Mouse (Mus musculus) forebrain, embryonic 15.5 days (tissue): ENCODE measurements at regions not wholly inside any gene's neighbourhood (a gene's known extent, or its start where the extent isn't known, plus 50 kb on each side); places are given as distances from the start of the nearest gene placed in this dataset.
A peak's percentile ranks its signal among the peaks of the same experiment; 100 is the strongest.

Source experiments
- ATAC-seq: fragments of 200-750 bp; cut with Nextera tagmentation; replicated peaks from 2 replicates; pipeline ENCODE4 v1.8.0; 2017; ENCODE audit warnings: mild to moderate bottlenecking, moderate TSS enrichment, moderate library complexity
- H3K27ac ChIP-seq: fragments of 300-500 bp; sonication (generic); replicated peaks from 2 replicates; pipeline ENCODE4 v1.5.1; 2015; ENCODE audit warnings: mild to moderate bottlenecking, inconsistent platforms
- H3K27me3 ChIP-seq: fragments of 300-500 bp; sonication (generic); 2 replicates; pipeline ENCODE4 v1.6.1; 2015; ENCODE audit warnings: inconsistent platforms
- H3K36me3 ChIP-seq: fragments of 300-500 bp; sonication (generic); 2 replicates; pipeline ENCODE4 v1.6.1; 2015; ENCODE audit warnings: mild to moderate bottlenecking, inconsistent platforms
- H3K4me1 ChIP-seq: fragments of 300-500 bp; sonication (generic); 2 replicates; pipeline ENCODE4 v1.6.1; 2015; ENCODE audit warnings: inconsistent platforms
- H3K4me2 ChIP-seq: fragments of 300-500 bp; sonication (generic); replicated peaks from 2 replicates; pipeline ENCODE4 v1.6.1; 2015; ENCODE audit warnings: mild to moderate bottlenecking, inconsistent platforms
- H3K4me3 ChIP-seq: fragments of 300-500 bp; sonication (generic); 2 replicates; pipeline ENCODE4 v1.5.1; 2015; ENCODE audit warnings: mild to moderate bottlenecking, inconsistent platforms
- H3K9ac ChIP-seq: fragments of 300-500 bp; sonication (generic); replicated peaks from 2 replicates; pipeline ENCODE4 v1.6.1; 2015; ENCODE audit warnings: mild to moderate bottlenecking, inconsistent platforms
- H3K9me3 ChIP-seq: fragments of 300-500 bp; sonication (generic); 2 replicates; pipeline ENCODE4 v1.6.1; 2016; ENCODE audit warnings: inconsistent platforms
- WGBS: fragments of 180-500 bp; shearing (Covaris S2); methylation state at CpG from one replicate; pipeline ENCODE4 v1.1.7; 2015; ENCODE audit warnings: mixed read lengths; 5-methylcytosine and 5-hydroxymethylcytosine counted together

- ATAC-seq: no peak
- H3K9me3 ChIP-seq: no peaks in the 10 kb centered on the region
- WGBS: 73% methylated on average over 3 of the region's 3 CpGs
- no peak overlapping the region for H3K27ac ChIP-seq
- peaks cover 5% of the 10 kb centered on the region for H3K4me1 ChIP-seq
- no peak overlapping the region for H3K4me2 ChIP-seq
- H3K4me3 ChIP-seq: no peak overlapping the region
- H3K9ac ChIP-seq: no peak overlapping the region
- H3K36me3 ChIP-seq: no peaks in the 10 kb centered on the region
- H3K27me3 ChIP-seq: no peaks in the 10 kb centered on the region
These were observed 345.0 kb upstream of the Gm10131 start for GRCm38 (mm10) chr8:34456543-34456942.

GRCm38 (mm10) chr8:34455376-34455775, 343.8 kb upstream of the Gm10131 start:
- Histone ChIP-seq H3K27ac (no peak overlapping the region), H3K27me3 (no peaks in the 10 kb centered on the region), H3K4me1 (peaks cover 11% of the 10 kb centered on the region), H3K4me2 (no peak overlapping the region), H3K9ac (no peak overlapping the region), H3K4me3 (no peak overlapping the region), H3K9me3 (no peaks in the 10 kb centered on the region), H3K36me3 (no peaks in the 10 kb centered on the region)
- WGBS: 93% methylated on average over 14 of the region's 14 CpGs
- no peak for ATAC-seq

- no peak overlapping the region for H3K27ac ChIP-seq
- no peak overlapping the region for H3K4me3 ChIP-seq
- 88% methylated on average over 6 of the region's 6 CpGs for WGBS
- peaks cover 19% of the 10 kb centered on the region for H3K4me1 ChIP-seq
- no peak overlapping the region for H3K4me2 ChIP-seq
- H3K9me3 ChIP-seq: no peaks in the 10 kb centered on the region
- H3K27me3 ChIP-seq: no peaks in the 10 kb centered on the region
- H3K9ac ChIP-seq: no peak overlapping the region
- ATAC-seq: no peak
- no peaks in the 10 kb centered on the region for H3K36me3 ChIP-seq
These were observed 341.3 kb upstream of the Gm10131 start for GRCm38 (mm10) chr8:34452811-34453210.

GRCm38 (mm10) chr8:34451211-34452000, 339.9 kb upstream of the Gm10131 start:
- Histone ChIP-seq H3K4me3 (no peak overlapping the region), H3K9ac (no peak overlapping the region), H3K36me3 (no peaks in the 10 kb centered on the region), H3K27me3 (no peaks in the 10 kb centered on the region), H3K9me3 (no peaks in the 10 kb centered on the region), H3K27ac (peak overlapping the region; percentile 41; the same call in 1 of the 2 replicates), H3K4me1 (peaks cover 21% of the 10 kb centered on the region), H3K4me2 (no peak overlapping the region)
- 21% methylated on average over 6 of the region's 6 CpGs for WGBS
- ATAC-seq: no peak

- H3K27ac ChIP-seq: no peak overlapping the region
- ATAC-seq: no peak
- no peak overlapping the region for H3K9ac ChIP-seq
- H3K4me3 ChIP-seq: no peak overlapping the region
- peaks cover 21% of the 10 kb centered on the region for H3K4me1 ChIP-seq
- H3K36me3 ChIP-seq: no peaks in the 10 kb centered on the region
- no peaks in the 10 kb centered on the region for H3K27me3 ChIP-seq
- no peaks in the 10 kb centered on the region for H3K9me3 ChIP-seq
- no peak overlapping the region for H3K4me2 ChIP-seq
- WGBS: 87% methylated on average over 11 of the region's 11 CpGs
These were observed 338.0 kb upstream of the Gm10131 start for GRCm38 (mm10) chr8:34449391-34450044.

- no peaks in the 10 kb centered on the region for H3K9me3 ChIP-seq
- H3K9ac ChIP-seq: no peak overlapping the region
- WGBS: 48% methylated on average over 18 of the region's 18 CpGs
- H3K27me3 ChIP-seq: no peaks in the 10 kb centered on the region
- no peak overlapping the region for H3K4me2 ChIP-seq
- ATAC-seq: no peak
- H3K36me3 ChIP-seq: no peaks in the 10 kb centered on the region
- H3K4me1 ChIP-seq: peaks cover 21% of the 10 kb centered on the region
- H3K27ac ChIP-seq: no peak overlapping the region
- H3K4me3 ChIP-seq: no peak overlapping the region
These were observed 336.6 kb upstream of the Gm10131 start for GRCm38 (mm10) chr8:34447880-34448830.

- Histone ChIP-seq H3K4me2 (no peak overlapping the region), H3K9me3 (no peaks in the 10 kb centered on the region), H3K27me3 (no peaks in the 10 kb centered on the region), H3K4me3 (no peak overlapping the region), H3K9ac (no peak overlapping the region), H3K27ac (peak overlapping the region; percentile 42; the same call in 1 of the 2 replicates), H3K36me3 (no peaks in the 10 kb centered on the region), H3K4me1 (peaks cover 12% of the 10 kb centered on the region)
- ATAC-seq: peak; percentile 68
- 63% methylated on average over 3 of the region's 3 CpGs for WGBS
These were observed 331.2 kb upstream of the Gm10131 start for GRCm38 (mm10) chr8:34442688-34443087.

GRCm38 (mm10) chr8:34441756-34442155, 330.2 kb upstream of the Gm10131 start:
- H3K27me3 ChIP-seq: no peaks in the 10 kb centered on the region
- peaks cover 10% of the 10 kb centered on the region for H3K4me1 ChIP-seq
- H3K9me3 ChIP-seq: no peaks in the 10 kb centered on the region
- no peak for ATAC-seq
- H3K9ac ChIP-seq: no peak overlapping the region
- H3K27ac ChIP-seq: no peak overlapping the region
- no peaks in the 10 kb centered on the region for H3K36me3 ChIP-seq
- H3K4me3 ChIP-seq: no peak overlapping the region
- 42% methylated on average over 3 of the region's 3 CpGs for WGBS
- H3K4me2 ChIP-seq: no peak overlapping the region

- H3K27ac ChIP-seq: no peak overlapping the region
- no peaks in the 10 kb centered on the region for H3K9me3 ChIP-seq
- 89% methylated on average over 4 of the region's 4 CpGs for WGBS
- no peak overlapping the region for H3K4me2 ChIP-seq
- no peaks in the 10 kb centered on the region for H3K36me3 ChIP-seq
- no peak for ATAC-seq
- H3K4me3 ChIP-seq: no peak overlapping the region
- no peaks in the 10 kb centered on the region for H3K27me3 ChIP-seq
- H3K9ac ChIP-seq: no peak overlapping the region
- H3K4me1 ChIP-seq: peaks cover 10% of the 10 kb centered on the region
These were observed 329.2 kb upstream of the Gm10131 start for GRCm38 (mm10) chr8:34440771-34441170.

- no peak overlapping the region for H3K27ac ChIP-seq
- no peaks in the 10 kb centered on the region for H3K9me3 ChIP-seq
- H3K27me3 ChIP-seq: no peaks in the 10 kb centered on the region
- H3K9ac ChIP-seq: no peak overlapping the region
- no peak for ATAC-seq
- peaks cover 10% of the 10 kb centered on the region for H3K4me1 ChIP-seq
- H3K36me3 ChIP-seq: no peaks in the 10 kb centered on the region
- H3K4me2 ChIP-seq: no peak overlapping the region
- whole genome bisulfite sequencing: 90% methylated on average over 2 of the region's 2 CpGs
- H3K4me3 ChIP-seq: no peak overlapping the region
These were observed 327.2 kb upstream of the Gm10131 start for GRCm38 (mm10) chr8:34438771-34439170.

GRCm38 (mm10) chr8:34431985-34432384, 320.4 kb upstream of the Gm10131 start:
- H3K27ac ChIP-seq: no peak overlapping the region
- ATAC-seq: no peak
- no peaks in the 10 kb centered on the region for H3K36me3 ChIP-seq
- H3K4me1 ChIP-seq: no peaks in the 10 kb centered on the region
- H3K9me3 ChIP-seq: no peaks in the 10 kb centered on the region
- H3K4me3 ChIP-seq: no peak overlapping the region
- no peak overlapping the region for H3K4me2 ChIP-seq
- no peak overlapping the region for H3K9ac ChIP-seq
- WGBS: 88% methylated on average over 7 of the region's 7 CpGs
- no peaks in the 10 kb centered on the region for H3K27me3 ChIP-seq

- no peak for ATAC-seq
- WGBS: 72% methylated on average over 3 of the region's 3 CpGs
These were observed 317.7 kb upstream of the Gm10131 start for GRCm38 (mm10) chr8:34429231-34429630.

More at GRCm38 (mm10) chr8:34429231-34429630, 317.7 kb upstream of the Gm10131 start:
- Histone ChIP-seq H3K27me3 (no peaks in the 10 kb centered on the region), H3K9me3 (no peaks in the 10 kb centered on the region), H3K4me2 (no peak overlapping the region), H3K27ac (no peak overlapping the region), H3K9ac (no peak overlapping the region), H3K4me3 (no peak overlapping the region), H3K36me3 (no peaks in the 10 kb centered on the region), H3K4me1 (no peaks in the 10 kb centered on the region)
